Mouse (Mus musculus): Measurements from ENCODE around the gene Mthfd1. TPM values are rescaled to one million over a fixed set of nuclear protein-coding genes. Genes with fewer than 3 reads are reported as not detected.

The Mthfd1 gene
- total and polyA plus RNA-seq, 3 experiments, result 208 to 231 TPM; not detected in 1

GRCm38 (mm10) chr12:76367096-76367995, 112.2 kb downstream of the Mthfd1 start (continued):
- no peak for TF ChIP-seq POLR2AphosphoS2 (IDR thresholded peaks at IDR 0.05; ENCODE audit: low read length)
- no peak for TF ChIP-seq MYC (IDR thresholded peaks at IDR 0.05; ENCODE audit: low read depth, low read length)
- peak; percentile 30; the same call in 1 of the 2 replicates for TF ChIP-seq HCFC1 (IDR thresholded peaks at IDR 0.05; ENCODE audit: low read depth, low read length)
- TF ChIP-seq MAFK (IDR thresholded peaks at IDR 0.05; ENCODE audit: borderline replicate concordance, low read depth, low read length), result 0 out of 2 replicates have a peak, but pooled peaks have one; percentile 31
- no peak for TF ChIP-seq CTCF (IDR thresholded peaks at IDR 0.05 in 2 of 3, conservative IDR thresholded peaks at IDR 0.05 in 1 of 3; ENCODE audit: control insufficient read depth in 1 of 3, insufficient read depth in 1 of 3, low read depth in 2 of 3, low read length in 3 of 3, poor library complexity in 1 of 3, severe bottlenecking in 1 of 3)
- TF ChIP-seq USF1 (IDR thresholded peaks at IDR 0.05; ENCODE audit: low read depth, low read length), result no peak
- TF ChIP-seq GATA1 (IDR thresholded peaks at IDR 0.05; ENCODE audit: low read depth, low read length), result no peak
- no peak for TF ChIP-seq E2F4 (IDR thresholded peaks at IDR 0.05; ENCODE audit: borderline replicate concordance, low read depth, low read length)
- TF ChIP-seq ZNF384 (IDR thresholded peaks at IDR 0.05; ENCODE audit: low read depth, low read length), result no peak
- TF ChIP-seq UBTF (IDR thresholded peaks at IDR 0.05; ENCODE audit: borderline replicate concordance, insufficient read depth, low read depth, low read length), result no peak
- no peak for TF ChIP-seq USF2 (IDR thresholded peaks at IDR 0.05; ENCODE audit: borderline replicate concordance in 1 of 2, insufficient read depth in 1 of 2, low read depth in 1 of 2, low read length in 2 of 2)
- peak; percentile 36 for TF ChIP-seq MXI1 (IDR thresholded peaks at IDR 0.05; ENCODE audit: low read depth, low read length)
- no peak for TF ChIP-seq KAT2A (conservative IDR thresholded peaks at IDR 0.05; ENCODE audit: low read depth, low read length)
- no peak for TF ChIP-seq RAD21 (IDR thresholded peaks at IDR 0.05; ENCODE audit: low read depth, low read length)
- no peak for TF ChIP-seq ZC3H11A (IDR thresholded peaks at IDR 0.05; ENCODE audit: low read depth, low read length)
- no peak for TF ChIP-seq MYB (IDR thresholded peaks at IDR 0.05; ENCODE audit: low read depth, low read length)
- TF ChIP-seq ETS1 (IDR thresholded peaks at IDR 0.05; ENCODE audit: low read depth, low read length), result peak; percentile 29; the same call in 1 of the 2 replicates
- TF ChIP-seq ZKSCAN1 (IDR thresholded peaks at IDR 0.05; ENCODE audit: low read depth, low read length), result no peak

- Histone ChIP-seq H3K4me1 (ENCODE audit: control insufficient read depth in 1 of 2, insufficient read depth in 2 of 2, low read length in 2 of 2) (peaks cover 22 to 38% of the 10 kb centered on the region in 2 experiments), H3K4me3 (ENCODE audit: control insufficient read depth in 1 of 2, insufficient read depth in 1 of 2, low read depth in 2 of 2, low read length in 2 of 2) (peak overlapping the region; percentile 67 to 87), H3K27me3 (ENCODE audit: control insufficient read depth in 1 of 2, insufficient read depth in 2 of 2, low read length in 2 of 2) (no peaks in the 10 kb centered on the region), H3K9me3 (replicated peaks; ENCODE audit: insufficient read depth, low read length) (no peaks in the 10 kb centered on the region), H3K9ac (ENCODE audit: control insufficient read depth, low read depth, low read length, poor library complexity, severe bottlenecking) (peak overlapping the region; percentile 100), H3K27ac (ENCODE audit: control insufficient read depth, low read depth, low read length) (peak overlapping the region; percentile 97), H3K79me2 (ENCODE audit: control insufficient read depth, insufficient read depth, low read length, poor library complexity) (peaks cover 76% of the 10 kb centered on the region), H3K36me3 (ENCODE audit: control insufficient read depth in 1 of 2, insufficient read depth in 2 of 2, low read length in 2 of 2) (peaks cover 0 to 40% of the 10 kb centered on the region in 2 experiments; a peak in 2 of 4 replicates)
- DNase-seq (ENCODE audit: low read depth, low spot score), result peak; percentile 72
- TF ChIP-seq TAL1 (IDR thresholded peaks at IDR 0.05; ENCODE audit: low read length), result no peak
- TF ChIP-seq NRF1 (IDR thresholded peaks at IDR 0.05; ENCODE audit: insufficient read depth, low read depth, low read length, poor library complexity, severe bottlenecking), result no peak
- TF ChIP-seq GABPA (IDR thresholded peaks at IDR 0.05; ENCODE audit: low read depth, low read length), result no peak
- TF ChIP-seq JUND (IDR thresholded peaks at IDR 0.05; ENCODE audit: low read depth, low read length), result no peak
- TF ChIP-seq USF2 (IDR thresholded peaks at IDR 0.05; ENCODE audit: borderline replicate concordance in 1 of 2, insufficient read depth in 1 of 2, low read depth in 1 of 2, low read length in 2 of 2), result no peak
- no peak for TF ChIP-seq MAFK (IDR thresholded peaks at IDR 0.05; ENCODE audit: borderline replicate concordance, low read depth, low read length)
- no peak; the same call in 1 of the 2 replicates for TF ChIP-seq SIN3A (IDR thresholded peaks at IDR 0.05; ENCODE audit: low read length)
- TF ChIP-seq CHD1 (IDR thresholded peaks at IDR 0.05; ENCODE audit: low read depth, low read length), result no peak
- TF ChIP-seq ZC3H11A (IDR thresholded peaks at IDR 0.05; ENCODE audit: low read depth, low read length), result no peak
- no peak for TF ChIP-seq UBTF (IDR thresholded peaks at IDR 0.05; ENCODE audit: borderline replicate concordance, insufficient read depth, low read depth, low read length)
- TF ChIP-seq HCFC1 (IDR thresholded peaks at IDR 0.05; ENCODE audit: low read depth, low read length), result peak; percentile 17; the same call in 1 of the 2 replicates
- TF ChIP-seq TBP (IDR thresholded peaks at IDR 0.05; ENCODE audit: low read depth, low read length), result no peak
- TF ChIP-seq MEF2A (IDR thresholded peaks at IDR 0.05; ENCODE audit: extremely low read depth, insufficient replicate concordance, low read depth, low read length, poor library complexity, severe bottlenecking), result no peak
- no peak for TF ChIP-seq BHLHE40 (IDR thresholded peaks at IDR 0.05; ENCODE audit: borderline replicate concordance, low read depth, low read length)
- TF ChIP-seq CHD2 (IDR thresholded peaks at IDR 0.05; ENCODE audit: low read length), result no peak
- no peak for TF ChIP-seq ZKSCAN1 (IDR thresholded peaks at IDR 0.05; ENCODE audit: low read depth, low read length)
- TF ChIP-seq CTCF (IDR thresholded peaks at IDR 0.05 in 2 of 3, conservative IDR thresholded peaks at IDR 0.05 in 1 of 3; ENCODE audit: control insufficient read depth in 1 of 3, insufficient read depth in 1 of 3, low read depth in 2 of 3, low read length in 3 of 3, poor library complexity in 1 of 3, severe bottlenecking in 1 of 3), result no peak
- TF ChIP-seq E2F4 (IDR thresholded peaks at IDR 0.05; ENCODE audit: borderline replicate concordance, low read depth, low read length), result no peak
- no peak for TF ChIP-seq ELF1 (IDR thresholded peaks at IDR 0.05; ENCODE audit: low read depth, low read length)
- no peak; the same call in 1 of the 2 replicates for TF ChIP-seq POLR2AphosphoS2 (IDR thresholded peaks at IDR 0.05; ENCODE audit: low read length)
Measured at GRCm38 (mm10) chr12:76368201-76368789, 113.2 kb downstream of the Mthfd1 start.

Measured in MEL (cell line).